Mouse (Mus musculus) frontal cortex, postnatal 10 days (tissue): Measurements from ENCODE around the gene Cdh13.

Experiments
- DNase-seq, 2 experiments: peaks; one replicate each; pipeline ENCODE4 v3.0.0; 2022; ENCODE audit warnings: low spot score in 2 of 2, mixed read lengths in 1 of 2

The Cdh13 gene

DNA sequence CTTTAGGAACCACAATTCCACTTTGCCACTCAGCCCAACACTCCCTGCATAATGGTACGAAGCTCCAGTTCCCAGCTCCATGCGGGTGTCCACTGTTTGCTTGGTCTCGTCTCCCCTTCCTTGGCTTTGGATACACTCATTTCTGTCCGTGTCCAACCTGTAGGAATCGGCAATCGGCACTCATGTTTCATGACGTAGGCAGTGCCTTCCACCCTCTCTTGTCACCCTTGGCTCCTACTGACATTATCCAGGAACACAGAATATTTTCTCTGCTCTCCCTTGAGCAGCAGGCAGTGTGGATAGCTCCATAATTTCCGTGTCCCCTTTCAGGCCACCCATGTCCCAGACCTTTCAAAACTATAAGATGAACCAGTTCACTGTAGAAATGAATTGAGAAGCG is 97.2 kb downstream of the Cdh13 start:
- DNase-seq: no peak

DNA sequence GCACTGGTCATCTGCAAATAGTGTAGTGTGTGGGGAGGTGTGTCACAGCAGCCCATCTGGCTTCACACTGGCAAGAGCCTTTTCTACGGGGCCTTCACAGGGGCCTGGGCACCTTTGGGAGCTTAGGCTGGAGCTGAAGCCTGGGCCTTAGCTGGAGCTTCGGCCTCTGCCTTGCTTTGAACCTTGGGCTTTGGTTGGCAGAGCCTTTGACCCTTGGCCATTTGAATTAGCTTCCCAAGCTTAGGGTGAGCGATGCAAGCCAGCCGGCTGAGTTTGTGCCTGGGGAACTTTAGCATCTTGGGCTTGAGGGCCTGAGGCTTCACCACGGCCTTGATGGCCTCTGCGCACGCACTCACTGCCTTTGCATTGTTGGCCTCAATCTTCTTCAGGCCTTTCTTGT is 98.1 kb downstream of the Cdh13 start:
- DNase-seq: no peak

DNA sequence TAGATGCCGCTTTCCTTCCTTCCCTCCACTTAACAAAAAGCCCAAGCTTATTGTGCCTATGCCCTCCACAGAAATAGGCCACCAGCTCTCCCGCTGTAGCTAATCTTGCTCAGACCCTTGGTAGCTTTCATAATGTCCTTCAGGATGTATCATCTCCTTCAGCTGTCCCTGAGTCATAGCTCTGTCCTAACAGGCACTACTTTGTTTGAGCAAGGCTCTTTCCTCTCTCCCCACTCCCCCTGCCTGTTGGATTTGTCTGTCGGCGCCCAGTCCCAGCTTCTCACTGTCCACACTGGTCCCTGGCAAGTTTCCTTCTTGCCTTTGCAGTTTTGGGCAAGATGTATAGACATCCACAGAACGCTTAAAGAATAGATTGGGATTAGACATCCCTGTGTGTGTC is 100.8 kb downstream of the Cdh13 start:
- DNase-seq: no peak

DNA sequence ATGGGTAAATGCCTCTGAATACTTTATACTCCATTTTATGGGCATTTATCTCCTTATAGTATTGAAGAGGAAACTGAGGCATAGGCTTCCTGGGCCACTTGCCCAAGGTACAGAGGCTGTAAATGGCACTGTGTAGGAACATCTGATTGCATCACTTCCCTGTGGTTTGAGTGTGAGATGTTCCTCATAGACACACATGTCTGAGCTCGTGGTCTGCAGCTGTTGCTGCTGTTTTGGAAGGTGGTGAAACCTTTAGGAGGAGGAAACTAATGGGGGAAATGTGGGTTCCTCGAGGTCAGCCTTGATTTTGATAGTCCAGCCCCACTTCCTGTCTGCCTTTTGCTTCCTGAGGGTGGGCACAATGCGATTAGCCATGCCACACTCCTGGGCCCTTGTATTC is 105.9 kb downstream of the Cdh13 start:
- DNase-seq: no peak

DNA sequence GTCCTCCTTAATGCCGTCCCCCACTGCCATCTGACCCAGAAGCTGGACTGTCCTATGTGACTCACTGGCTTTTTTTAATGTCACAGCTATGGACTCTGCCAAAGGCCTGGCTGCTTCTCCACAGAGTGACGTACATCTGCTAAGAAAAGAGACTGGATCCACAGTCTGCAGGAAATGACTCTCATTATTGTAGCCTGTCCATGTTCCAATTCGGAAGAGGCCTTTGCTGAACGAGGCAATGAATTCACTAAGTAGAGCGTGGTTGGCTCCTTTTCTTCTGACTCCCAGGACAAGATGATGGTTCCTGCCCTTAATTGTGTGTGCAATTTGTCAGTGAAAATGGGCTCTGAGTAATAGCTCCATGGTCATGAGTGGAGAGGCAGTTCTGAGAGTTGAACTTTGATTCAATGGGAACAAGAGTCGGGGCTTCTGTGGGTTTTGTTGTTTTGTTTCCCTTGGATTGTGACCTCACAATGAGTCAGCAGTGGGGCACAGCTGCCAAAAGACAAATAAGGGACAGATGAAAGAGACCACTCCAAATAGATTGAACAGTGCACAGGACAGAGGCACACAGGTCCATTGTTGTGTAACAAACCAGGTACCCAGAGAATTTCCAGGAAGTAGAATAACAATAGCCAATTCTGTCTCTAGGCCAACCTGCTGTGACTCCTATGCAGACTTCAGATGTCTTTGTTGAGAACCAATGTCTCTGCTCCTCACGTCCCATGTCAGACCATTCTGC is 110.5 kb downstream of the Cdh13 start:
- no peak for DNase-seq

DNA sequence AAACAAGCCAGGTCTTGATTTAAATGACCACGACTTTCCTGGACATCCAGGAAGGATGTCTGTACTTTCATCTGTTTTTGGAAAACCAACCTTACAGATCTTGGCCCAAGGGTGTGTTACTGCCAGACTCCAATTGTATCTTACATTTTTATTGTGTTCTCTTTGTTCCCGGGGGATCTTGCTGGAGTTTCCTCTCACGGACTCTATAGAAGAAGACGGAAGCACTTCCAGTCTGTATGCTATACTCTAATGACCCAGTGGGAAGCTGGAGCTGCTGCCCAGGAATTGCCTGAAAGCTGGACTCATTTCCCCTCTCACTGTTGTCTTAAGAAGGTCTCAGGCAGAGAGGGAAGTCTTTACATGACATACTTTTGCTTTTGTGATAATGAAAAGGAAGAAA is 111.6 kb downstream of the Cdh13 start:
- DNase-seq: no peak

DNA sequence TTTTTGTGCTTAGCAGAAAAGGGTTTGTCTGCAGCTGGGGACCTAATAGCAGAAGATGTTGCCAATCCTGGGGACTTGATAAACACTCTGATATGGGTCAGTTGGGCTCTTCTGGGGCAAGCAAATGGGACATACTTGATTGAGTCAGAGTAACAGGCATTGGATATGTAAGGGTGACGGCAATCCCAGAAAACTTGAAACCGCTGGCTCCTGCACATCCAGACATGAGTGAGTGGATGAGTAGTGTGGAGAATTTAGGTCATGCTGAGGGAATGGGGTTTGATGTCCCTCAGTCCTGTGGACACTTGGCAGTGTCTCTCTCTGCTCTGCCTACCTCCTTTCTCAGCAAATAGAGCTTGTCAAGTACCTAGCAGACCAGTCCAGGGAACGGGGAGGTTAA is 121.3 kb downstream of the Cdh13 start:
- DNase-seq: no peak

DNA sequence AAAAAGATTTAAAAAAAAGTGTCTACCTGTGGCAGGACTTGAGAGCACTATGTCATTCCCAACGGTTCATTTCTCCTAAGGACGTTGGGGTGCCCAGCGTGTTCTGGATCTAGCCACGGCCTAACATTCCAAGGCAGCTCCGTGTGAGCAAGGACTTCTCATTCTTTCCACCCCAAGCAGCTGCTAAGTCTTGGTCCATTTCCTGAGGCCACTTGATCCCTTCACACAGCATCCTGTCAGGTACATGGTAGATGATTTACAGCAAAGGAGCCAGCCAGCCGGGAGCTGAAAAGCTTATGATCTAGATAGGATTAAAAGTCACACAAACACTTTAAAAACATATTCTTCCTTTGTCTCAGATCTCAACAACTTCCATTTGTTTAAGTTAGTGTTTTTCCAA is 123.8 kb downstream of the Cdh13 start:
- no peak for DNase-seq

DNA sequence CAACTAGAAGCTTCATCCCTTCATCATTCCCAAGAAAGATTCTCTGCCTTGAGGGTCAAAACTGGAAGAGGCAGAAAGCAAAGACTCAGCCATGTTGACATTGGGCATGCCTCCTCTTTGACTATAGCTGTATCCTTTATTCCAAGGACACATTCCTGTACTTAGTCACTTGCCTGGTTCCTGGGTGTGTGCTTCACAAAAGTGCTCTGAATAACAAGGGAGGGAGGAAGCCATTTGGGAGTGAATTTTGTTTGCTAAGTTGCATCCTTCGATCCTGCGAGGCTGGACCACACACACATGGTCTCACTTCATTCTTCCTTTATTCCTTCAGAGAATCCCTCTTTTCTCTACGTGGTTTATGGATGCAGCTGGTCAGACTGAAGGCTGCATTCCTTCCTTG is 125.9 kb downstream of the Cdh13 start:
- DNase-seq: no peak

DNA sequence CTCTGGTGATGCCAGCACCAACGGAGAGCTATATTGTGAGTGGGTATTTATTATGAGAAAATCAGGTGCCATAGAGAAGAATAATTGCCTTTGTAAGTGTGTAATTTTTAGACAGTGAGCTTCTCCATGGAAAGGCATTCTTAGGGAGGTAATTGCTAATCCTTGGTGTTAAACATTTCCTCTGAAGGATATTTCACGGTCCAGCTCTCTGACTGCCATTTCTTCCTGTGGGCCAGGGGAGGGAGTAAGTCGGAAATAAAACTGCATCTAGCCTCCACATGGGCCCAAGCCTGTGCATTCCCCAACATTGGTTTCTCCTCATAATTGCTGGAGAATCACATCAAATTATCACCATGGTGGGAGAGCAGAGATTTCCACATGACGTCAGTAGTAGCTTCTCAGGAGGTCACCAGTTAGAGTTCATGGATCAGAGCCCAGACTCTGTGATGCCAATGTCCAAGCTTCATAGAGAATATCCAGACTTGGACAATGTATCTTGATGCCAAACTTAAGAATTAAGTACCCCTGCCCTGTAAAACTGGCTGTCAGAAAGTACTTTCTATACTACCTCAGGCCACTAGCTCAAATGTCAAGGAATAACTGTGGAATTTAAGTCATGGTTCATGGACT is 126.9 kb downstream of the Cdh13 start:
- DNase-seq: no peak

DNA sequence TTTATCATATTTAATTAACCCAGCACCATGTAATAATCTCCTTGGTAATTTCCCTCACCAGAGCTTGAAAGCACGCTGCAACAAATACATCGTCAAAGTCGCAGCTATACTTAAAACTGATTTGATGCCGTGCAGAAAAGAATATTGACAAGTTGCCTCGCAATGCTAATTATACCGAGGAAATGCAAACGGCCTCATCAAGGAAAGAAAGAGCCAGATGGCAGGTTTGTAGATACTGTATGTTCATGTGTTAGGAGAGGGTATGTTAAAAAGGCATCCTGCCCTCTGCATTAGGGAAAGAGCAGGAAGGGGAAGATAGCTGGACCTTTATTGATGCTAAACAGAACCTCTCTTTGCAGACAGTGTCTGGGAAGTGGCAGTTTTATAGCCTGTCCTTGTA is 132.1 kb downstream of the Cdh13 start:
- DNase-seq: no peak

DNA sequence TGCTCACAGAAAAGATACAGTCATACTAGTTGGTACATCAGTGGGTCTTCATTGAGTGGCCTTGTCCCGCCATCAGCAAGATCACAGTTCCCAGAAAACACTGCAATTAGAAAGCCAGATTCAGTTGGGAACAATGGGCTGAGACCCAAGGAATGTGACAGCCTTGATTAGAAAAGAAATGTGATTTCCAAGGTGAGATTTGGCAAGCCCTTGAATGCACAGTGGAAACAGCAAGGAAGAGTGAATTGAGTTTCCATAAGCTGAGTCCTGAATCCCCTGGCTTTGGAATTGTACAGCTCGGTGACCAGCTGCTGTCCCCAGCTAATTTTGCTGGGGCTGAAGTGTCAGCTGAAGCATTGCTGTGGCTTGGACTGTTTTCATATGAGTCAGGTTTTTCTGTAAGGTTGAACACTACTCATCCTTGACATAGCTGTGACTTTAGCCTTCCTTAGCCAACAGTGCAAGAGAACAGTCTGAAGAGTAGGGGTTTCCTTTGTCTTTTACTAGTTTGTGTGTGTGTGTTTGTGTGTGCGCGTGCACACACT is 133.3 kb downstream of the Cdh13 start:
- DNase-seq: no peak

DNA sequence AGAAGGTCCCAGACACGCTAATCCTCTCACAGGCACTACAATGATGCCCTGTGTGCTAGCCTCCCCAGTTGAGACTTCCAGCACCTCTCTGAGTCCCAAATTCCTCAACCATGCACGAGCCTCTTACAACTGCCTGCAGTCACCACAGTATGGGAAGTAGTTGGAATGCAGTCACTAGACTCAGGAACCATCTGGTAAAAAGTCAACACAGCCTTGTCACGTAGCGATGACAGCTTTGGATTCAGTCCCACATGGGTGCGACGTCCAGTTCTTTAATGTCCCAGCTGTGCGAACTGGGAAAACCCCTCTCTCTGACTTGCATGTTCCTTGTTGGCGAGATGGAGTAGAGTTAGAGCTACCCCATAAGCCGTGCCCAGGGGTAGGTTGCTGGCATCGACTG is 139.1 kb downstream of the Cdh13 start:
- no peak for DNase-seq

DNA sequence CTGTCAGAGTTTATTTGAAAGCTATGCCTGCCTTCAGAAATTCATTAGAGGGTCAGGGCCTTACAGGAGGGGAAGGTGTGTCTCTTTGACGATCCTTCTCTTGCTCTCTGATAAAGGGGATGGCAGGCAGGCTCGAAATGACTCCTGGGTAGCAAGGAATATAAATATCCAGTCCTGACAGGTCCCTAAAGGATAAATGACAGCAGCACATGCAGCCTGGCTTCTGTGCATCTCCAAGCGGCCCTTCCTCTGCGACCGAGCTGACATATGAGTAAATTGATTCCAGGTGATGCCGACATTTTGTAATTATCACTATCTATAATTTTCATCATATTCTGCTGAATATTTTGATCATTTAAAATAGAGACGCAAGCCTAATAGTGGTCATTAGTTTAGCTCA is 145.4 kb downstream of the Cdh13 start:
- DNase-seq: no peak

DNA sequence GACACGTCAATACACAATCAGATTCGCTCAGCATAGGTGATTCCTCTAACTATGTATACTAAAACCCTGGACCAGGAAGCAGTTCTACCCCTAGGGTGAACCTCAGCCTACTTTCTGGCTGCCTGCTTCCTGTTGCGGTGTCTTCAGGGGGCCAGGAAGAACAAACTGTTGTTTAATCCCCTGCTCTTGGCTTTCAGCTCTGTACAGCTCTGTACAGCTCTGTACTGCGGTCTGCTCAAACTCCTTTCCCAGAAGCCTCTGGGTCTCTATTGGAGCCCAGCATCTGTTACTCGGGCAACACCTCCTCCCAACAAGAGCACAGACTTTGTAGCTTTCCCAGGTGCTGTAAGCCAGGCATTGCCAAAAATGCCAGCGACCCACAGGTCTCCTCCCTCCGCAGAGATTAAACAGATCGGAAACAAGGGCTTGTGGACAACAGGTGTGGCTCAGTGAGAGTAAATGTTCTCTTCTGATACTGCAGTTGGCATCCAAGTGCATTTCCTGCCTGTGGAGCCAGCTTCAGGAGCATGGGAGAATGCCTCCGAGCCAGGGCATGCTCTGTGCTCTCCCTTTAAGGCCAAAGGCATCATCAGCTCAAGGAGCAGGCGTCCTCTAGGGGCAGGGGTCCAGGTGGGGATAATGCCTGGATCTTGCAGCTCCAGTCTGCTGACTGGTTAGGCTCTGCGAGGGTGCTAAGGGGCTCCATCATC is 148.4 kb downstream of the Cdh13 start:
- DNase-seq: no peak

DNA sequence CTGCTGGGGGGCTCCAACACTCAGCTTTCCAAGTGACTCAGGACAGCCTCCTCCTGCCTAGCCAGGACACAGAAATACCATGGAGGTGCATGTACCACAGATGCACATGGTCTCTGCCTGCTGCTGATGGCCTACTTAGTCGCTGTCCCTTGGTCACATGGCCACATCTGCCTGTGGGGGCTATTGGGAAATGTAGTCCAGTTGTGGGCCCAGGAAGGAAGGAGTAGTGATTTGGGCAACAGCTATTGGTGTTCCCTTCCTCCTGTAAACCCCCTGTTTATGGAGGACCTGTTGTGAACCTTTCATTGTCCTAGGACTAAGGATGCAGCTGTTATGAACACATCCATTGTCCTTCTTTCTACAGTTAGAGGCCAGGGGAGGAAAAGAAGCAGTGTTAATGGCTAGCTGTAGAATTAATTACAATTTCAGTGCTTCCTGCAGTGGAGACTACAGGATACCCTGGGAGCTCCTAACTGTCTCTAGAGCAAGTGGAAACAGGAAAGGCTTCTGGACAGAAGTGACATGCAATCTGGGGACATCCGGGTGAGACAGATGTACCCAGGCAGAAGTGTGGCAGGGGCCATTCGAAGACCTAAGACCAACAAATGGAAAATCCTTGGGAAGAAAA is 150.1 kb downstream of the Cdh13 start:
- no peak for DNase-seq

DNA sequence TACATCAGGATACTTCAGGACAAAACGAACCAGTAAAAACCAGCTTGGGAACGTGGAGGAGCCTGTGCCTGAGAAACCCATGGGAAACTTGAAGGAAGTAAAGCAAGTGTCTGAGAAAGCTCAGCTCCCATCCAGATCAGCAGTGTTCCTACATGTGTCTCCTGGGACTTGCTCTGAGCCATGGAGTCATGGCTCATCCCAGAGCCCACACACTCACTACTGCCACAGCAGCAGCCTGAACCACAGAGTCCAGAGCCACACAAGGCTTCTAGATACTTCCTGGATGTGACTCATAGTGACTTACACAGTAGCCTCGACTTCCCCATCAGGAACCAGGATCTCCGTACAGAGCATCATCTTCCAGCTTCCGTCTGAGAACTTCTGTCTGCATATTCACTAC is 153.2 kb downstream of the Cdh13 start:
- no peak for DNase-seq

DNA sequence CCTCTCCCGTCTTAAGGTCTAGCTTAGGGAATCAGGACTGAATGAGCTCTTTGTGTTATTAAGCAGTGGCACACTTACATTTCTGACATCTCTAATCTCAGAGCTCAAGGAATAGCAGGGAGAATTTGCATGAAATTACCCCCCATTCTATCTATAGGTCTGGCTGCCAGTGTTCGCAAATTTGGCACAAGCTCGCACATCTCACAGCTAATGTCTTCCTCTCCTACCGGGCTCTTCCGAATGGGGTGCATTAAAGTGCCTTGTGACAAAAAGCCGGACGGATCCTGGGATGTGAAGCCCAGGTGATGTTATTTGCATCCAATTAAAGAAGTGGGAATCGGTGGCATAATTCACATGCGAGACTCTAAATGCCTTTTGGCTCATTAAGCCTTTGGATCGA is 153.6 kb downstream of the Cdh13 start:
- no peak for DNase-seq

DNA sequence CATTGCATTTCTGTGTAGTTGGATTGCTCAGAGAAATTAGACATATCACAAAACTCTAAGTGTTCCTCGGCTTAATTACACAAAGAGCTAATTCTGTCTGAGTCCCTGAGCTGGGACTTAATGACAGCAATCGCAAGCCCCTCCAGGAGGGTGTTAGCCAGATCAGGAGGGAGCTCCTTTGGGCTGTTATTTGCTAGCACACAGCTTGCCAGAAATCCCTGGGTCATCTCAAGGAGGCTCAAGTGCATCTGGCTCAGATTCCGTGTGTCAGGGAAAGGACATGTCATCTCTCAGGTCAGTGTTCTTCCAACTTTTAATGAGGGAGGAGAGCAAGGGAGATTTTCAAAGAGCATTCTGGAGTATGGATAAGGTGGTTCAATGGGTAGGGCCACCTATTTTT is 154.3 kb downstream of the Cdh13 start:
- no peak for DNase-seq

DNA sequence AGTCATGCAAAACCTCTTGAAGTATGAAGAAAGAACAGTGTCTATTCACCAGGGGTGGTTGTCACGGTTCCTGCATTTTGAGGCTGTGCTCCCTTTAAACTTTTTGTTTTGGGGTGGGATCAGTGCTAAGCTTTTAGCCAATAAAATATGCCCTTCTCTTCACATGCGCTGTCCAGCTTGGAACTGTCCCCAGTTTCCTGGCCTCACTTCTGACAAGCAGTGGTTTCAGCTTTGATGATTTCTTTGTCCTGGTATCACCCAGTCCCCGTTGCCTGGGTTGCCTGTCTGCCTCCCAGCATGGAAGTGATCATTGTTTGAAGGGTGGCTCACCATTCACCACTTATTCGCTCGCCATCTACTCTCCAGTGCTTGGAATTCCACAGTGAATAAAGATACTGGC is 156.3 kb downstream of the Cdh13 start:
- no peak for DNase-seq

DNA sequence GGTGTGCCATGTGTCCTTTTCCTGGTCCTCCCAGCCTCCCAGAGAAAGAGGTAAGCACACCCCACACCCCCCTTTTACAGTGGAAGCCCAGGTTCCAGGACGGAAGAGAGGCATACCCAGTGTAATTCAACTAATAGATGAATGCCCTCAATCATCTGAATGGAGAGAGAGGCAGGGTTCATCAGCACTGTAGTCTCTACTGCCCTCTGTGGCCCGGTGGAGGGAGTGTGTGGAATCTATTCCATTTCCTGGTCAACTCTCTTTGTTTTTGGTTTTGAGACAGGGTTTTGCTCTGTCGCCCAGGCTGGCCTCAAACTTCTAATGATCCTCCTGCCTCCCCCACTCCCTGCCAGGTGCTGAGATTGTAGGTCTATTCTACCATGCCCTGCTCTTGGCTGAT is 159.8 kb downstream of the Cdh13 start:
- no peak for DNase-seq

DNA sequence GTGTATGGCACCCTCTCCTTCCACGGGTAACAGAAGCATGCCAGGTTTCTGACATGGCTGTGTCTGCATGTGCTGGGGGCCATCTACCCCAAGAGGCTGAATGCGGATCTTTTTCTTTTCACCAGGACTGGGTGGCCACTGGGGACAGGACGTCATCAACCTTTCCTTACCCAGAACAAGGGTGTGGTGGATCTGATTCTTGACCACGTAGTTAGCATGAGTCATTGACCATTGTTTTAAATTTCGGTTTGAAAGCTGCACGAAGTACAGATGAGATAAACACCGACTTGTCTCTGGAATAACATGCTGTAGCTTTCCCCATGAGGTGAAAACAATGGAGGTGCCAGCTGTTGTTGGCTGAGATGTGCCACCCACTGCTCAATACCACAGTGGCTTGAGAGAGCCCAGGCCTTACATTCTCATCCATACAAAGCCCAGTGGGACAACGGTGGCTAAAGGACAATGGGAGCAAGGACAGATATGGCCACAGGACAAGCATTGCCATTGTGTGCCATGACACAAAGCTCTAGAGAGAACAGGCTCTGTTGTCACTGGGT is 161.2 kb downstream of the Cdh13 start:
- no peak for DNase-seq
